Mouse (Mus musculus) large intestine, adult 2 months (tissue): ENCODE data around the gene Ndrg3. TPM values are rescaled to one million over a fixed set of nuclear protein-coding genes. Genes with fewer than 3 reads are reported as not detected.

ENCODE experiments used
- DNase-seq: peaks from one replicate; pipeline ENCODE4 v3.0.0-alpha.2; 2012; ENCODE audit warnings: low read depth, low spot score
- WGBS: fragments of 180-500 bp; shearing (Covaris S2); methylation state at CpG from one replicate; pipeline ENCODE4 v1.1.7; 2018; 5-methylcytosine and 5-hydroxymethylcytosine counted together
- polyA plus RNA-seq: library from polyadenylated mRNA; depleted of rRNA; stranded (reverse); fragments of >200 nt; gene quantifications from 2 replicates; pipeline ENCODE4 v1.2.3, GENCODE M21; 2012

Ndrg3 gene
- polyA plus RNA-seq, 1 experiment = 58.2 TPM

DNA sequence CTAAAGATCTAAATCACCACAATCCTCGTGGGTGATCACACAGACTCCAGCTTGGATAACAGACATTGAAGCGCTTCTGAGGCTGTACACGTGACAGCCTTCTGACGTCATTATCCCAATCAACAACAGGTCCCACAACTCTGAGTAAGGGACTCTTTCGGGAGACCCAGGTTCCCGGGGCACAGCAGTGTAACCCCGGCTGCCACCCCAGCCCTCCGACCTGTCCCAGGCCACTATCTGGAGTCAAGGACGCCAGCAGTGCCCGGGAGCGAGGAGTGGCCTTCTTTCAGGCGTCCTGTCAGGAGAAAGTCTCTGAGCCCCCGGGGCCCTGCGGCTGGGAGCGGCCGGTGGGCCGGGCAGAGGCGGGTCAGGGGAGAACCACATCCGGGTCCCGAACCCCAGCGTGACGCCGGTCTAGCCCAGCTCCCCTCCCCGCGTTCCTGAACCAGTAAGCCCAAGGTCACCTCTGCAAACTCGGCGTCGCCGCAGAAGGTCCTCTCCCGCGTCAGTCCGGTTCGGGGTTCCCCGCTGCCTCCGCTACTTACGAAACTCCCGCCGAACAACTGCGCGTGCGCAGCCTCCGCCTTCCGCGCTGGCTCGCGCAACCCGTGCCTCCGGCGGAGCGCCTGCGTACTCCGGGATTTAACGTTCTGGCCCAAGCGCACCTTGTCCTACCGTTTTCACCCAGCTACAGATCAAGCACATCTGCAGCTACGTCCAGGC is 14.8 kb upstream of the Ndrg3 start, which contains the start of gene Dsn1:
TSS of gene Dsn1 (minus strand) at position 644 of the 723 bp plus-strand sequence.
- DNase-seq = no peak
- under 1% methylated on average over 56 of the region's 56 CpGs for WGBS

DNA sequence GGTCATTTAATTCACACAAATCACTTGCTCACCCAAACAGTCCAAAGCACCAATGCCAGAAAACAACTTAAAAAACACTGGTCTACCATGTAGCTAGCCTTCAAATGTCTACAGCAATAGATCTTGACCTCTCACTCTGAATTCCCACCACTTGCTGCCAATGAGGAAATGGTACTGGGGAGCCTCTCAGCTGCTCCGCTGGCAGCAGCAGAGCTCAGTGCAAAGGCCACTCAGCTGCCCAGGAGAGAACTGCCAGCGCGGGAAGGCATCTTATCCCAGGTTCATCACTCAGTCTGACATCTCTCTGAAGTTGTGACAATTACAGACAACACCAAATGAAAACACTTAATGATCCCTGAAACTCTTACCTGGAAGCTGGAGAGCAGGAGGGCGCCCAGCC is 10.5 kb upstream of the Ndrg3 start:
- WGBS = 56% methylated on average over 4 of the region's 4 CpGs
- DNase-seq = no peak

DNA sequence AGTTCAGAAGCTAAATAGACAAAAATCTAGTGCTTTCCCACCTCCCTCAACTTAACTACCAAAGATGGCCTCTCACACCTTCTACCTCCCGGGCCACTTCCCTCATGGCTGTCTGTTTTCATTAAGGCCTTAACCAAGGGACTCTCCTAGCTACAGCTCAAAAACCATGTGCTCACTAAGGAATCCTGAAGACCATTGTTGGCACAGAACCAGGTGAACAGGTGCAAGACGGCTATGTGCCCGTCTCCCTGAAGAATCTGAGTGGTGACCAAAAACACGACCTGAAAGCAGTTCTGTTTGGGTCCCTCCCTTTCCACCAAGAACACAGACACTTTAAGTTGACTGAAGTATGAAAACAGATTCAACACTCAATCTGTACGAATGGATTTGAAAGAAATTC is 6.4 kb upstream of the Ndrg3 start:
- WGBS = 82% methylated on average over 5 of the region's 5 CpGs

DNA sequence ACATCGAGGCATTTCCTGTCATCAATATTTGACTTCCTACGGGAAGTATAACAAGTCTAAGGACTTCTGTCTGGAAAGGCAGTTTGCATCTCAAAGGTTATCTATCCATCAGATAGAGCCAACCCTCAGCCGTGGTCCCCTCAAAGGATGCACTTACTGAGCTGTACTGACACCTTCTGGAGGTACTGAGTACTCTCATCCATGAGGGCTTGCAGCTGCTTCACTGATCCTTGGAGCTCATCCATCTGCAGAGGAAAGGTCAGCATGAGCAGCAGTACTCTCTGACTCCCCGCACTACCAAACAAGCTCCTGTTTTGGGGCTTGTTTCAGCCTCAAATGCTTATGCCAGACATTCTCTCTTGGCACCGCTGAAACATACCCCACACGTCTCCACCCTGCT is 4.7 kb upstream of the Ndrg3 start:
- DNase-seq = no peak
- WGBS = 61% methylated on average over 6 of the region's 6 CpGs

More for the DNA sequence above, 6.4 kb upstream of the Ndrg3 start:
- DNase-seq = no peak

DNA sequence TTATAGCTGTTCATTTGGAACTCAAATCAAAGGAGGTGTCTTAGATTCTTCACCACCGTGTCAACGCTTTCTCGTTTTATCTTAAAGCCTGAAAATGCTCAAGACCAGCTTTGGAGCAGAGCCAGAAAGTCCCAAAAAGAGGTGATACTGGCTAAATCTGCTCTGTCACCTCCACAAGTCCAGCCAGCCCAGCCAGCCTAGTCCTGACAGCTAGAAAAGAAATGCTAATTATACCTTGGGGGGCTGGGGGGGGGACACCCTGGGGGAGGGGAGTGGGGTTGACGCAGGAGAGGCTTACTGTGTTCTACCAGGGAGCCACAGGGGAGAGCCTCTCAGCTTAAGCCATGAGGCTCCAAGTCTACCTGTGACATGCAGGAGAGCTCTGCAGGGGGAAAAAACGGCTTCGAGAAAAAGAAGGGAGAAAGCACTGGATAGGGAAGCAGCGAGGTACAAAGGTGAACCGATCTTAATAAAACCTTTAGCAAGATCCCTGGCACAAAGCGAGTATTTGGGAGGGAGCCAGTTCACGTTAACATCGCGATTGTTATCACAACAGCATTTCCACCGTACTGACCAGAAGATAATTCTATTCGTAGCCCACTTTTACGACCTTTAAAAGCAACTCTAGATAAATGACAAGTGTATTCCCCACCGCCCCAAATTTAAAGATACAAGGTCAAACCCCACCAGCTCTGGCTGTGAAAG is 977 bp downstream of the Ndrg3 start:
- 7% methylated on average over 16 of the region's 16 CpGs for WGBS
- no peak for DNase-seq

DNA sequence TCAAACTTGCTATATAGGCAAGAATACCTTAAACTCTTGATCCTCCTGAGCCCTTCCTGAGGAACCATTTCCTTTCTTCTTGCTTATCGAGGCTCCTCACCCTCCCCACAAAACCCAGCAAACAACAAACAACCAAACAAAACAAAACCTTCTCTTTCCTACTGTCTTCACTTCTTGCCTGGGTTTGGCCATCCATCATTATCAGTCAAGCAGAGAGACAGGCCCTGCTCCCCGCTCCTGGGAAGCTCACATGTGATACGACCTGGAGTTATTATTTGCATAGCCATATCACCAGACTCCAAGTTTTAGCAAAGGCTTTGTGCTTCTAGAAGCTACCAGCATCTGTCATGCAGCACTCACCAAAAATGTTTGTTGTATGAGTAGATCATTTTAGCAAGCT is 4.5 kb downstream of the Ndrg3 start:
- WGBS = 73% methylated on average over 3 of the region's 3 CpGs

DNA sequence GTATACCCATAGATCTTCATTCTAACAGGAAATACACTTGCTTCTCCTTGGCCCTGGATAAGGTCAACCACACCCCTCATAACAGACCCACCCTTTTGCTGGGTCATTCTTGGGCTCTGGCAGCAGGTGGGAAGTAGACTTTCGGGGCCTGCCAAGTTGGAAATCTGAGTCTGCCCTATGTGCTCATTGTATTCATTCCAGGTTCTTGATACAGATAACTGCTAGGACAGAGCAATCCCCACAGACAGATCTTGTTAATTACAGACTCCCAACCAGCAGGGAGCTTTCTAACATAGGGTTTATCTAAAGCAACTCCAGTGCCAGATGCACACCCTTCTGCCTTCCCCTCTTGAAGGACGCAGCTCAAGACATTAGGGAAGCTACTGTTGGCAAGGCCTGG is 9.0 kb downstream of the Ndrg3 start:
- 19% methylated on average over 2 of the region's 2 CpGs for WGBS
- DNase-seq = no peak

More for the DNA sequence above, 4.5 kb downstream of the Ndrg3 start:
- no peak for DNase-seq

DNA sequence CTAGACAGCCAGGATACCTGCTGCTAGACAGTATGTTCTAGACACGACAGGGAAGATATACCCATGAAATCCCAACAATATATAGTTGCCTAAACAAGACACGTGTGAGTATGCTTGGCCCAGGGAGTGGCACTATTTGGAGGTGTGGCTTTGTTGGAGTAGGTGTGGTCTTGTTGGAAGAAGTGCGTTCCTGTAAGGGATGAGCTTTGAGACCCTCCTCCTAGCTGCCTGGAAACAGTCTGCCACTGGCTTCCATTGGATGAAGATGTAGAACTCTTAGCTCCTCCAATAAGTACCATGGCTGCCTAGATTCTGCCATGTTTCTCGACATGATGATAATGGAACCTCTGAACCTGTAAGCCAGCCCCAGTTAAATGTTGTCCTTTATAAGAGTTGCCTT is 10.6 kb downstream of the Ndrg3 start:
- WGBS = 64% methylated on average over 4 of the region's 4 CpGs
- no peak for DNase-seq

DNA sequence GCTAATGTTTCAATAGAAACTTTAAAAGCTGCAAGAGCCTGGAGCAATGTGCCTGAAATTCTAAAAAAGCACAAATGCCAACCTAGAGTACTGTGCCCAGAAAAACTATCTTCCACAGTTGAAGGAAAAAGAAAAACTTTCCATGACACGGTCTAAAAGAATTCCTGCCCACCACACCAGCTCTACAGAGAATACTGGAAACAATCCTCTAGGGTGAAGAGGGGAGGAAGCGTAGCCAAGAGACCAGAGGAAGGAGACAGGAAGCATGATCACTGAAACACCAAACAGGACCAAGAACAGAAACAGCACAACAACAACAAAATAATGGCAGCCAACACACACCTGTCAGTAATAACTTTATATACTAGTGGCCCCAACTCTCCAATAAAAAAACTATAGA is 11.8 kb downstream of the Ndrg3 start:
- whole genome bisulfite sequencing = 74% methylated on average over 2 of the region's 2 CpGs
- no peak for DNase-seq

DNA sequence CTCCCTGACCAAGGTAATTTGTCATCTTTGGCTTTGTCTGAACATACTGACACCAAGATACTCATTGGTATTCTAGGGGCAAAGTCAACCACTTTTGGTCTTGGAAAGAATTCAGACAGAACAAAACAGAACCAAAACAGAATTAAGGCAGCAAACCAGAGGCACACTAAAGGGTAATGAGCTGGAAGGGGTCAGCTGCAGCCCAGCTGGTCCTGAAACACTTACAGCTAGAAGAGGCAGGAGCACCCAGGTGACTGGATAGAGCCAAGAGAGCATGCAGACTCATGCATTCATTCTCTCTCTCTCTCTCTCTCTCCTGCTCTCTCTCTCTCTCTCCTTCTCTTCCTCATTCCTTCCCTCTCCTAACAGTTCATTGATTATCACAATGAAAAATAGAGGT is 15.1 kb downstream of the Ndrg3 start:
- DNase-seq = no peak

DNA sequence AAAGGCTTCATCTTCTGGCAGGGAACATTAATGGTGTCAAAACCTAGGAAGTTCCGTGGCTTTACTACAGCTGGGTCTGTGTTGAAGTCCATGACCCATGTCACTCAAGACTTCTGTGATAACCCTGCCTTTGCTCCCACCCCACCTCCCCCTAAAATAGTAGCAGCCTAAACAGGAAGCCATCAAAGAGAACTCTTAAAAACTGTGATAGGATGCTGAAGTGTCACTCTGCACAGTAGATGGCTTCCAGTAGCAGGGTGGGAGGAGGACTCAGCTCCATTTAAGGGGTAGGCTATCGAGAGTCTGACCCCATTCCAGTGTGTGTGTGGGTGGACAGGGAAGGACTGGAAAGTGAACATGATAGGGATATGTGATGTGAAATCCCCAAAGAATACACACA is 16.9 kb downstream of the Ndrg3 start:
- 68% methylated on average over 2 of the region's 2 CpGs for WGBS
- no peak for DNase-seq

DNA sequence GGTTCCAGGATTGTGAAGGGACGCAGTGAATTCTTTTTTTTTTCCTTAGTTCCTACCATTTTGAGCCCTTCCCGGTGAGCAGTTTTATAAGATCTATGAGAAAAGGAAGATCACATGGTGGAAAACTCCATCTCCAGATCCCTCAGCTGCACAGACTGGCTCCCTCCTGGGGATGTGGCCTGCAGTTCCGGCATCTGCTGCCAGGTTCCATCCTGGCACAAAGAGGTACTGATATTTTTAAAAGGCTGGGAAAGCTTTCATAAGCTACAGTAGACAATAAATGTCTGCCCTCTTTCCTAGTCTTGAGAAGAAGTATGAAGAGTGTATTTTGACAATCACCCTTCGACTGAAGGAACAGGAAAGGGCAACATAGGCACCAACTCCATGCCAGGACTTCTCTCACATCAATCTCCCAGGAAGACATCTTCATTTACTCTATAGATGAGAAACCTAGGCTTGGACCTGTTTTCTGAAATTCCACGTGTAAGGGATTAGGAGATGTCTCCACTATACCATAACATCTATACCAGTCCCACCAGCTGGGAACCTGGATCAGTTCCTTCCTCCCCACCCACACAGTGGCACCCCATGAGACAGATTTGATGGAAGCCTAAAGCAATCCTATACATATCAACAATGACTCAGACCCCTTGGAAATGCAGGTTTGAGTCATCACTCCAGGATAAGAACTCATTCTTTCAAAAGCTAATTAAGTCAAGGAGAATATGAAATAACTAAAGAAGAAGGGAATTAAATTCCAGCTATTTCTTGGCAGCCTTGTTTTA is 18.3 kb downstream of the Ndrg3 start:
- no peak for DNase-seq
- 86% methylated on average over 5 of the region's 5 CpGs for WGBS

DNA sequence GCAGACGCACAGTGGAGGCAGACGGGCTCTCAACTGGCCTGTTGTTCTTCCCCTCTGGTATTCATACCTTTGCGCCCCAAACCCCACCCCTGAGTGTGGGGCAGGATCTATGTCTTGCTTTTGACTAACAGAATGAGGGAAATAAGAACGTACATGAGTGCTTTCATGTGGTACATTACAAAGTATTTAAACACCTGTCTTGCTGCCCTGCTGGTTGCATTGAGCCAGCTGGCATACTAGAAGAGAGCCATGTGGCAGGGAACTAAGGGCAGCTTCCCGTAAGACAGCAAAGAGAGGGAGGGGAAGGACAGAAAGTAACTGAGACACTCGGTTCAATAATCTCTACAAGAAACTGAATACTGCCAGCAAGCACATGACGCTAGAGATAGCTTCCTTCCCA is 21.6 kb downstream of the Ndrg3 start:
- WGBS = 76% methylated on average over 7 of the region's 7 CpGs
- DNase-seq = no peak

DNA sequence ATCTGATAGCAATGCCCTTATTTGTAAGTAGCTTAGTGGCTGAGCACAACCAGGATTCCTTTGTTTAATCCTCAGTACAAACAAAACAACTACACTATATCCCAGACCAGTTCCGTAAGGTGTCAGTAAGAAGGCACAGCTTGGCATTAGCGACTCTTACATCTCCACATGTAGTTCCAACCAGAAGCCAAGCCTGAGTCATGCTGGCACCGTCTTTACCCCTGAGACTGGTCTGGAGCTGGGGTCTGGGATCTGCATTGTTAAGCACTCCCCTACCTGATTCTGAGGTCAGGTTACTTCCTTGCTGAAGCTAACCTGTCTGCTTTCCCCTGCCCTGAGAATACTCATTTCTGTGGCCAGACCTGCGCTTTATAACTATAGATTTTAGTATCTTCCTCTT is 23.4 kb downstream of the Ndrg3 start:
- no peak for DNase-seq
- 78% methylated on average over 4 of the region's 4 CpGs for WGBS

DNA sequence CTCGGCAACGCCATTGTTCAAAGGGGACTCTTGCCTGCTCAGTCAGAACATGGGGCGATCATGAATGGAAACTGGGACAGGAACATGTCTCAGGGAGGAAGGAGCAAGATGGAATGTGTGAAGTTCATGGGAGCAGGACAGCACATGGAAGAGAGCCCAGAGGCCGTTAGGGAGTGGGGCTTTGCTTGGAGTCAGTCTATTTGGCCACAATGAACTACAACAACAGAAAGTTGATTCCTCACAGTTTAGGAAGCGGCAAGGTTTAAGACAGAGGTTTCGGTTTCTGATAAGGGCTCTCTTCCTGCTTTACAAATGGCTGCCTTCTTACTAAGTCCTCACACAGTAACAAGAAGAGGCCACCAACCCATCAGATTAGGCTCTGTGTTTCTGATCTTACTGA is 24.5 kb downstream of the Ndrg3 start:
- DNase-seq = no peak
- 73% methylated on average over 6 of the region's 6 CpGs for WGBS

DNA sequence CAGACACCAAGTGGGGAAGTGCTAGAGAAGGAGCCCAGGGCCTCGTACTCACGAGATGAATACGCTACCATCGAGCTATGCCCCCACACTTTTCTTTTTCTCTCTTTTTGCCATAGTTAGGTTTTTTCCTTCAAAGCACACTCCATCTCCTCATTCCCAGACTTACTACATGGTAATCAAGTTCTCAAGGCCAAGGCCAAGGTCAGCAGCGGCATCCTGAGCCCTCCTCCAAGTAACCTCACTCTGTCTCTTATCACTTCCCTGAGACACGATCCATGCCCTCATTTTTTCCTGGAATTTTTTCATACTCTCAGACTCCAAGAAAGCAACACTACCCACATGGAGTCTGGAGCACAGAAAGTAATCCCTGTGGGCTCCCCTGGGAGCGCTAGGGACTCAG is 28.0 kb downstream of the Ndrg3 start:
- whole genome bisulfite sequencing = 89% methylated on average over 7 of the region's 7 CpGs
- DNase-seq = no peak

DNA sequence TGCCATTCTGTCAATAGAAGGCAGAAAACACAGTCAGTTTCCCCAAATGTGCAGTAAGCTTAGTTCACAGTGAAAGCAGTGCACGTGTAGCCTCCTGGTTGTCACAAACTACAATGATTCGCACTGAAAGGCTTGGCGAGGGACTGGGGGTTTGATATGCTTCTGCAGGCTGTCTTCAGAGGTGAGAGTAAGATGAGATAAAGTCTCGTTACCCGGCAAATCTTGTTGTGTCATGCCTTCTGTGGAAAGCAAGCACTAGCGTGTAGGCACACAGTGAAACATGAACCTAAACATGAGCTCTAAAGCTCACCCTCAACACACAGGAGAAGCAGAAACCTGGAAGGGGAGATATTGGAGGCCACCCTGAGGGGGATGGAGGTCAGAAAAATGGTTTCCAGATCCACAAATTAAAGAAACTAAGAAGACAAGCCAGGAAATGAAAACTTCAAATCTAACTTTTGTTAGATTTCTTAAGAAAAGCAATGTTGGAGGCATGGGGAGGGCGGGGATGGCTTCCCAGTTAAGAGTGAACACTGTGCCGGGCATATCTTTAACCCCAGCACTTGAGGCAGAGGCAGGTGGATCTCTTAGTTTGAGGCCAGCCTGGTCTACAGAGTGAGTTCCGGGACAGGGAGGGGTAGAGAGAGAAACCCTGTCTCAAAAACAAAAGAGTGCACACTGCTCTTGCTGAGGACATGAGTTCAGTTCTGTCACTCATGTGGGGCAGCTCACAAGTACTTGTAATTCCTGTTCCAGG is 33.2 kb downstream of the Ndrg3 start:
- 93% methylated on average over 9 of the region's 9 CpGs for WGBS
- no peak for DNase-seq

DNA sequence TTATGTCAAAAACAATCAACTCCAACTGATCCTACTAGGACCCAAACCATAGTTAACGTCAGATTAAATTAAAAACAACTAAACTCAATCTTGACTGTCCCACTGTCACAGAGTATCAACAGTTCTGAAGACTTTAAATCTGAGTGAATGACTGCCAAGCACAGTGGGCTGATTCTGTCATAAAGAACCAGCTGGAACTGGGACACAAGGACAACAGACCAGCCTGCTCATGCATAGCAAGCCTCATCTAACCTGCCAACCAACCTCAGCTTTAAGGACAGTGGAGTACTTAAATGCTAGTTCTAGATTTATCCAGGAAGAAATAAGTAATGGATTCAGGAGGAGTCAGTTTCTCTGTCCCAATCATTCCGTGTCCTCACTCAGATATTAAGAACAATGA is 34.8 kb downstream of the Ndrg3 start:
- WGBS = 93% methylated on average over 2 of the region's 2 CpGs
- no peak for DNase-seq

DNA sequence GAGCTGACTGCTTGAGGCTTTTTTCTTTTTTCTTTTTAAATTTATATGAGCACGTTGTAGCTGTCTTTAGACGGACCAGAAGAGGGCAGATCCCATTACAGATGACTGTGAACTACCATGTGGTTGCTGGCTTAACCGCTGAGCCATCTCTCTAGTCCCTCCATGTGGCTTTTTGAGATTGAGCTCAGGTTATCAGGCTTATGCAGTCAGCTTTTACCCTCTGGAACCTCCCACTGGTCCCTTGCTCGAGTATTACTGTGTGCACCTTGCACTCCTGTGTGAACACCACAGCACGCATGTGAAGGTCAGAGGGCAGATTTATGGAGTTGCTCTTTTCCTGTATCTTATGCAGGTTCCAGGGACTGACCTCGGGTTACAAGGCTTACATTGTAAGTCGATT is 35.5 kb downstream of the Ndrg3 start:
- WGBS = 73% methylated on average over 7 of the region's 7 CpGs
- DNase-seq = no peak

DNA sequence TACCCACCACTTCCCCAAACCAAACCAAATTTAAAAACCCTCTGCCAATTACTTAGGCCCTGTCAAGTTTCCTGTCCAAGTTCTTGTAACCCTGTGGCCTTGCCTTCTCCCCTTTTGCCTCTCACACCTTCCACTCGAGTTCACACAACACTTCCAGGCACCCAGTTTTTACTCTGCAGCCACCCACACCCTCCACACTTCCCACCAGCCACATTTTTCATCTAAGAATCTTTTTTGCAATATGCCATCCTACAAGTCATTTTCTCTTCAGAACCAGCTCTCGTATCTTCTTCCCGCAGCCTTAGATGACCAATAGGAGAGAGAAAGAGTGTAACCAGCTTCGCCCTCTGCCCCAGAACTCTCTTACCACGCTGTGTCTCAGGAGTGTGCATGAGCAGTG is 37.4 kb downstream of the Ndrg3 start:
- DNase-seq = no peak
- WGBS = 91% methylated on average over 5 of the region's 5 CpGs
